Mouse (Mus musculus): ENCODE data around the gene Bcl2l12. TPM values are rescaled to one million over a fixed set of nuclear protein-coding genes. Genes with fewer than 3 reads are reported as not detected.

The Bcl2l12 gene
- polyA plus RNA-seq, 1 experiment, result 85.4 TPM

- Histone ChIP-seq H3K4me3 (ENCODE audit: control insufficient read depth, low read depth, low read length) (no peak overlapping the region), H3K36me3 (ENCODE audit: control insufficient read depth, insufficient read depth, low read length) (no peaks in the 10 kb centered on the region; the same call in 1 of the 2 replicates), H3K27me3 (ENCODE audit: control insufficient read depth, insufficient read depth, low read length) (no peaks in the 10 kb centered on the region), H3K4me1 (ENCODE audit: control insufficient read depth, insufficient read depth, low read length) (peaks cover 9% of the 10 kb centered on the region), H3K27ac (ENCODE audit: control insufficient read depth, insufficient read depth, low read depth, low read length) (no peak overlapping the region)
- no peak for TF ChIP-seq POLR2A (IDR thresholded peaks at IDR 0.05; ENCODE audit: control insufficient read depth, low read depth, low read length)
- TF ChIP-seq CTCF (IDR thresholded peaks at IDR 0.05; ENCODE audit: control insufficient read depth, insufficient read depth, insufficient replicate concordance, low read depth, low read length), result no peak
Observed at GRCm38 (mm10) chr7:45012824-45013223, 14.3 kb upstream of the Bcl2l12 start.

- no peak for TF ChIP-seq POLR2A (IDR thresholded peaks at IDR 0.05; ENCODE audit: control insufficient read depth, low read depth, low read length)
- no peak for TF ChIP-seq CTCF (IDR thresholded peaks at IDR 0.05; ENCODE audit: control insufficient read depth, insufficient read depth, insufficient replicate concordance, low read depth, low read length)
- no peaks in the 10 kb centered on the region; the same call in 1 of the 2 replicates for H3K36me3 ChIP-seq (ENCODE audit: control insufficient read depth, insufficient read depth, low read length)
- H3K27me3 ChIP-seq (ENCODE audit: control insufficient read depth, insufficient read depth, low read length), result no peaks in the 10 kb centered on the region
- H3K4me3 ChIP-seq (ENCODE audit: control insufficient read depth, low read depth, low read length), result no peak overlapping the region
- peaks cover 2% of the 10 kb centered on the region for H3K4me1 ChIP-seq (ENCODE audit: control insufficient read depth, insufficient read depth, low read length)
- H3K27ac ChIP-seq (ENCODE audit: control insufficient read depth, insufficient read depth, low read depth, low read length), result no peak overlapping the region
Observed at GRCm38 (mm10) chr7:45012011-45012410, 13.5 kb upstream of the Bcl2l12 start.

GRCm38 (mm10) chr7:45008411-45008810 lies 9.9 kb upstream of the Bcl2l12 start:
- no peak overlapping the region for H3K27ac ChIP-seq (ENCODE audit: control insufficient read depth, insufficient read depth, low read depth, low read length)
- peaks cover 2% of the 10 kb centered on the region for H3K36me3 ChIP-seq (ENCODE audit: control insufficient read depth, insufficient read depth, low read length)
- H3K27me3 ChIP-seq (ENCODE audit: control insufficient read depth, insufficient read depth, low read length), result no peaks in the 10 kb centered on the region
- no peak overlapping the region for H3K4me3 ChIP-seq (ENCODE audit: control insufficient read depth, low read depth, low read length)
- TF ChIP-seq CTCF (IDR thresholded peaks at IDR 0.05; ENCODE audit: control insufficient read depth, insufficient read depth, insufficient replicate concordance, low read depth, low read length) (no peak), POLR2A (IDR thresholded peaks at IDR 0.05; ENCODE audit: control insufficient read depth, low read depth, low read length) (no peak)
- H3K4me1 ChIP-seq (ENCODE audit: control insufficient read depth, insufficient read depth, low read length), result no peaks in the 10 kb centered on the region

GRCm38 (mm10) chr7:45007846-45008245 lies 9.3 kb upstream of the Bcl2l12 start:
- H3K27me3 ChIP-seq (ENCODE audit: control insufficient read depth, insufficient read depth, low read length), result no peaks in the 10 kb centered on the region
- no peak overlapping the region for H3K27ac ChIP-seq (ENCODE audit: control insufficient read depth, insufficient read depth, low read depth, low read length)
- peaks cover 2% of the 10 kb centered on the region for H3K36me3 ChIP-seq (ENCODE audit: control insufficient read depth, insufficient read depth, low read length)
- H3K4me1 ChIP-seq (ENCODE audit: control insufficient read depth, insufficient read depth, low read length), result no peaks in the 10 kb centered on the region
- no peak overlapping the region for H3K4me3 ChIP-seq (ENCODE audit: control insufficient read depth, low read depth, low read length)
- no peak for TF ChIP-seq CTCF (IDR thresholded peaks at IDR 0.05; ENCODE audit: control insufficient read depth, insufficient read depth, insufficient replicate concordance, low read depth, low read length)
- TF ChIP-seq POLR2A (IDR thresholded peaks at IDR 0.05; ENCODE audit: control insufficient read depth, low read depth, low read length), result no peak

- H3K4me1 ChIP-seq (ENCODE audit: control insufficient read depth, insufficient read depth, low read length), result no peaks in the 10 kb centered on the region
- TF ChIP-seq CTCF (IDR thresholded peaks at IDR 0.05; ENCODE audit: control insufficient read depth, insufficient read depth, insufficient replicate concordance, low read depth, low read length) (no peak), POLR2A (IDR thresholded peaks at IDR 0.05; ENCODE audit: control insufficient read depth, low read depth, low read length) (no peak)
- H3K27ac ChIP-seq (ENCODE audit: control insufficient read depth, insufficient read depth, low read depth, low read length), result no peak overlapping the region
- peaks cover 2% of the 10 kb centered on the region for H3K36me3 ChIP-seq (ENCODE audit: control insufficient read depth, insufficient read depth, low read length)
- H3K4me3 ChIP-seq (ENCODE audit: control insufficient read depth, low read depth, low read length), result no peak overlapping the region
- H3K27me3 ChIP-seq (ENCODE audit: control insufficient read depth, insufficient read depth, low read length), result no peaks in the 10 kb centered on the region
Observed at GRCm38 (mm10) chr7:45007141-45007540, 8.6 kb upstream of the Bcl2l12 start.

GRCm38 (mm10) chr7:45006503-45006902 lies 8.0 kb upstream of the Bcl2l12 start:
- Histone ChIP-seq H3K4me3 (ENCODE audit: control insufficient read depth, low read depth, low read length) (no peak overlapping the region), H3K27me3 (ENCODE audit: control insufficient read depth, insufficient read depth, low read length) (no peaks in the 10 kb centered on the region), H3K27ac (ENCODE audit: control insufficient read depth, insufficient read depth, low read depth, low read length) (no peak overlapping the region), H3K36me3 (ENCODE audit: control insufficient read depth, insufficient read depth, low read length) (peaks cover 2% of the 10 kb centered on the region), H3K4me1 (ENCODE audit: control insufficient read depth, insufficient read depth, low read length) (no peaks in the 10 kb centered on the region)
- TF ChIP-seq CTCF (IDR thresholded peaks at IDR 0.05; ENCODE audit: control insufficient read depth, insufficient read depth, insufficient replicate concordance, low read depth, low read length) (no peak), POLR2A (IDR thresholded peaks at IDR 0.05; ENCODE audit: control insufficient read depth, low read depth, low read length) (no peak)

GRCm38 (mm10) chr7:45005321-45005992 lies 6.9 kb upstream of the Bcl2l12 start:
- TF ChIP-seq CTCF (IDR thresholded peaks at IDR 0.05; ENCODE audit: control insufficient read depth, insufficient read depth, insufficient replicate concordance, low read depth, low read length) (no peak), POLR2A (IDR thresholded peaks at IDR 0.05; ENCODE audit: control insufficient read depth, low read depth, low read length) (no peak)
- H3K27ac ChIP-seq (ENCODE audit: control insufficient read depth, insufficient read depth, low read depth, low read length), result no peak overlapping the region
- no peak overlapping the region for H3K4me3 ChIP-seq (ENCODE audit: control insufficient read depth, low read depth, low read length)
- H3K4me1 ChIP-seq (ENCODE audit: control insufficient read depth, insufficient read depth, low read length), result no peaks in the 10 kb centered on the region
- H3K36me3 ChIP-seq (ENCODE audit: control insufficient read depth, insufficient read depth, low read length), result peaks cover 3% of the 10 kb centered on the region
- no peaks in the 10 kb centered on the region for H3K27me3 ChIP-seq (ENCODE audit: control insufficient read depth, insufficient read depth, low read length)
